Mouse (Mus musculus) liver, postnatal 0 days (tissue): Measurements from ENCODE around the gene Ofd1. TPM values are rescaled to one million over a fixed set of nuclear protein-coding genes. Genes with fewer than 3 reads are reported as not detected.

Experiments
- ATAC-seq: fragments of 200-750 bp; cut with Nextera tagmentation; 2 replicates; pipeline ENCODE4 v1.8.0; 2017; ENCODE audit warnings: mild to moderate bottlenecking, moderate library complexity
- DNase-seq: peaks from one replicate; pipeline ENCODE4 v3.0.0-alpha.2; 2016
- H3K27ac ChIP-seq: fragments of 300-500 bp; sonication (generic); 2 replicates; pipeline ENCODE4 v1.5.1; 2014; ENCODE audit warnings: antibody characterized with exemption, moderate library complexity, mild to moderate bottlenecking, low read depth
- H3K27me3 ChIP-seq: fragments of 300-500 bp; sonication (generic); 2 replicates; pipeline ENCODE4 v1.6.1; 2014; ENCODE audit warnings: low read length, control low read depth, mixed read lengths; ENCODE audit not compliant: insufficient read depth
- H3K36me3 ChIP-seq: fragments of 300-500 bp; sonication (generic); replicated peaks from 2 replicates; pipeline ENCODE4 v1.6.1; 2014; ENCODE audit warnings: mild to moderate bottlenecking, control low read depth, low read length, moderate library complexity, mixed read lengths; ENCODE audit not compliant: insufficient read depth
- H3K4me1 ChIP-seq: fragments of 300-500 bp; sonication (generic); 2 replicates; pipeline ENCODE4 v1.6.1; 2014; ENCODE audit warnings: antibody characterized with exemption, mild to moderate bottlenecking, control low read depth; ENCODE audit not compliant: insufficient read depth
- H3K4me2 ChIP-seq: fragments of 300-500 bp; sonication (generic); 2 replicates; pipeline ENCODE4 v1.6.1; 2014; ENCODE audit warnings: low read depth, mild to moderate bottlenecking, low read length, moderate library complexity, mixed read lengths
- H3K4me3 ChIP-seq: fragments of 300-500 bp; sonication (generic); 2 replicates; pipeline ENCODE4 v1.5.1; 2014; ENCODE audit warnings: low read depth, low read length
- H3K9ac ChIP-seq: fragments of 300-500 bp; sonication (generic); replicated peaks from 2 replicates; pipeline ENCODE4 v1.6.1; 2014; ENCODE audit warnings: mild to moderate bottlenecking, moderate library complexity
- H3K9me3 ChIP-seq: fragments of 300-500 bp; sonication (generic); 2 replicates; pipeline ENCODE4 v1.6.1; 2016; ENCODE audit warnings: mild to moderate bottlenecking, control low read depth, low read length, mixed read lengths
- CTCF ChIP-seq: sonication (generic); IDR thresholded peaks from 2 replicates; pipeline ENCODE4 v1.5.1; 2016; ENCODE audit warnings: antibody characterized with exemption, low read depth
- EP300 ChIP-seq: IDR thresholded peaks from 2 replicates; pipeline ENCODE4 v1.6.1; 2016; ENCODE audit warnings: antibody characterized with exemption, low read depth, mild to moderate bottlenecking
- WGBS: fragments of 180-500 bp; shearing (Covaris S2); extraction: QIAGEN DNeasy Blood & Tissue Kit; methylation state at CpG from one replicate; pipeline ENCODE4 v1.1.7; 2014; ENCODE audit not compliant: insufficient replicate concordance; 5-methylcytosine and 5-hydroxymethylcytosine counted together
- polyA plus RNA-seq: library from polyadenylated mRNA; unstranded; fragments of >200 nt; fragmentation: Nextera tagmentation; extraction: Ambion mirVana; gene quantifications from 2 replicates; pipeline ENCODE4 v1.2.1, GENCODE M21; 2015

Gene Ofd1
- polyA plus RNA-seq, 1 experiment from 2014 or later: 2.5 TPM

DNA sequence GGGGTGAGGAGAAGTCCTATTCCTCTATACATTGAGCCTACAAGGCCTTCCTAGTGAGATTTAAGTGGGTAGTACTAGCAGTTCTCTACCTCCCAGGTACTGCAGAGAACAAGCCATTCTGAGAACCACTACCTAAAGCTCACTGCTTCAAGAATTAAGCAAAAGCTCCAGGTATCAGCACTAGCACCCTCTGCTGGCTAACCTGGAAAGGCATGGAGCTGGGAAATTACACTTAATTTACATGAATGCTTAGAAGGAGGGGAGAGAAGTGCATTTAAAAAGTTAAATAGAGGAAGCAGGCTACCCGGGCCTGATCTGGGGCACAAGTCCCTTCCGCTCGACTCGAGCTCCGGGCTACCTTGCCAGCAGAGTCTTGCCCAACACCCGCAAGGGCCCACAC is 24.3 kb downstream of the Ofd1 start:
- Histone ChIP-seq H3K27me3 (no peaks in the 10 kb centered on the region), H3K36me3 (no peaks in the 10 kb centered on the region), H3K9ac (no peak overlapping the region), H3K4me3 (no peak overlapping the region), H3K4me1 (no peaks in the 10 kb centered on the region), H3K4me2 (no peak overlapping the region), H3K9me3 (no peaks in the 10 kb centered on the region), H3K27ac (no peak overlapping the region)
- WGBS: 50% methylated on average over 1 of the region's 6 CpGs
- TF ChIP-seq EP300 (no peak), CTCF (peak; percentile 56)
- ATAC-seq (no peak), DNase-seq (peak; percentile 17)

DNA sequence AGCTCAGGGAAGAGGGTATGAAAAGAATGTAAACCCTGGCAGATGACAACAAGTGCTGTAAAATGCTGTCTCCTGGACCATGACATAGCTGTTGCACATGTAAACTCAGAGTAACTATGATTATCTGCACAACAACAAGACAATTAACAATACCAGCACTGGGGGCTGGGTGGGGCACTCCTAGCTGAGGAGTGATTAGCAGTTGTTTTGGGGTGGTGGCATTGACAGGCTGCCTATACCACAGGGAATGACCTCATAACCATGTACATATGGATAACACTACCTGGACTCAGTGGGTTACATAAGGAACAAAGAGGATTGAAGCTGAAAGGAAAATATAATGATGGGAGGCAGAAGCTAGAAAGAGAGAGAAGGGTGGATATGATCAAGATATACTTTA is 32.6 kb downstream of the Ofd1 start:
- Histone ChIP-seq H3K27me3 (no peaks in the 10 kb centered on the region), H3K4me1 (no peaks in the 10 kb centered on the region), H3K4me2 (no peak overlapping the region), H3K36me3 (peaks cover 3% of the 10 kb centered on the region; the same call in 1 of the 2 replicates), H3K9ac (no peak overlapping the region), H3K27ac (no peak overlapping the region), H3K9me3 (no peaks in the 10 kb centered on the region), H3K4me3 (no peak overlapping the region)
- ATAC-seq (peak; percentile 71), DNase-seq (no peak)
- TF ChIP-seq EP300: no peak
- TF ChIP-seq CTCF: no peak

DNA sequence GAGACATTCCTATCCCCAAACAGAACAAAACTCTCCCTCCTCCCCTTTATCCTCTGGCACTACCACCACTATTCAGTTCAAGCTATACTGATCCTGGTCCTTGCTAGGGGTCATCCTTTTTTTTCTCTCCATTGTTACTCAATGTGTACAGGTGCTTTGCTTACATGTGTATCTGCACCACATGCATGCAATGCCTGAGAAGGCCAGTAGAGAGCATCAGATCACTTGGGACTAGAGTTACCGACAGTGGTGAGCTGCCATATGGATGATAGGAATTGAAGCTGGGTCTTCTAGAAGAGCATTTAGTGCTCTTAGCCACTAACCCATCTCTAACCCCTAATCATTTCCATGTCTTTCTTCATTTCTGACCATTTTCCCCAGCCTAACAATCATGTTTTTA is 46.8 kb downstream of the Ofd1 start:
- Histone ChIP-seq H3K4me2 (no peak overlapping the region), H3K4me1 (no peaks in the 10 kb centered on the region), H3K36me3 (no peaks in the 10 kb centered on the region), H3K9me3 (no peaks in the 10 kb centered on the region), H3K27me3 (no peaks in the 10 kb centered on the region), H3K4me3 (no peak overlapping the region), H3K9ac (no peak overlapping the region), H3K27ac (no peak overlapping the region)
- 91% methylated on average over 1 of the region's 1 CpGs for WGBS
- DNase-seq (no peak), ATAC-seq (no peak)
- peak; percentile 52 for TF ChIP-seq CTCF
- TF ChIP-seq EP300: no peak

DNA sequence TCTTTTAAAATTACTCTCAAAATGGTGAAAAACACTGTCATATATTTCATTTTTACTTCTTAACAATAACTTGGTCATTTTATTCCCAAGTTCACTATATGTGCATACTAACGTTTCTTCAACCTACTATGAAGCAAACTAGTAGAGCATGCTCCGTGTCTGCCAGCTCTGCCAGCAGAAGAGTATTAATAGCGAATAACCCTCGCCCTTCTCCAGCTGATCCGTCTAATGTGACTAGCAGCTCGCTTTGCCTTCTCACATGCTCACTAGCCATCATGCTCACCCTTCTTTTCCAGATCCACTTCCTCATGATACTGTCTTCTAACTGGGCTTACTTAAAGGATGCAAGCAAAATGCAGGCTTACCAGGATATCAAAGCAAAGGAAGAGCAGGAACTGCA is 53.8 kb downstream of the Ofd1 start:
- Histone ChIP-seq H3K9ac (no peak overlapping the region), H3K9me3 (no peaks in the 10 kb centered on the region), H3K4me1 (no peaks in the 10 kb centered on the region), H3K4me2 (no peak overlapping the region), H3K27me3 (no peaks in the 10 kb centered on the region), H3K27ac (no peak overlapping the region), H3K4me3 (no peak overlapping the region), H3K36me3 (no peaks in the 10 kb centered on the region)
- no peak for DNase-seq
- WGBS: 85% methylated on average over 6 of the region's 6 CpGs
- no peak for TF ChIP-seq CTCF
- no peak for TF ChIP-seq EP300
- ATAC-seq: no peak

DNA sequence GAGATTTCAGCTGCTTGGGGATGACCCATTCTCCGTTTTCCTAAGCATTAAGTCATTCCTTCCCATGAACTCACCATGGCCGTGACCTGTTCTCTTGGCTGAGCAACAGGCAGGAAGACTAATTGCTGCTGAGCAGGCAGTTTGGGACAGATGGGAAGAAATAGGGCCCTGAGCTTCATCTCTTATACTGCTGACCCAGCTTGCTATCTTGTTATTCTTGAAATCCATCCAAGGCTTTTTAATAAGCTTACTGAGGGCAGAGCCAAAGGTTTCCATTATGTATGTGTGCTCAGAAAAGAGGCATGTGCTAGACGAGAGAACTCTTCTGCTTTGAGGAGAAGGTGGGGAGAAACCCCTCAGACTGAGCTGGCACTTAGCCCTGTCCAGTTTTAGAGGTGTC is 55.6 kb downstream of the Ofd1 start:
- H3K9ac ChIP-seq: no peak overlapping the region
- no peaks in the 10 kb centered on the region for H3K27me3 ChIP-seq
- no peak overlapping the region for H3K4me3 ChIP-seq
- H3K9me3 ChIP-seq: no peaks in the 10 kb centered on the region
- ATAC-seq (no peak), DNase-seq (no peak)
- no peaks in the 10 kb centered on the region for H3K4me1 ChIP-seq
- H3K27ac ChIP-seq: no peak overlapping the region
- H3K4me2 ChIP-seq: no peak overlapping the region
- no peak for TF ChIP-seq CTCF
- TF ChIP-seq EP300: no peak
- H3K36me3 ChIP-seq: no peaks in the 10 kb centered on the region
- 79% methylated on average over 3 of the region's 3 CpGs for WGBS

DNA sequence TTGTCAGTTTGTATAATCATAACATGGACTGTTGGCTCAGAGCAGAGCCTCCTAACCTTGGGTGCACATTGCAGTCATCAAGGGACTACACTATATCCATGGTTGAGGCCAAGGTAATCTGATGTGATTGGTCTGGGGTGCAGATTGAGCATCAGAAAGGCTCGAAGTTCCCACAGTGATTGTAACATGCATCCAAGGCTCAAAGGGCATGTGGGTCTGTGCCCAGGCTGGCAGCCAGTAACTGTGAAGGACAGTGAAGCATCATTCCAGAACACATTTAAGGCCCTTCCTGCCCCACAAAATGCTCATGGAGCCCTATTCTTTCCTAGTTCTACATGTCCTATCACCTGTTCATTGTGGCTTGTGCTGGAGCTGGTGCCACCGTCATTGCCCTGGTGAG is 56.9 kb downstream of the Ofd1 start:
- no peaks in the 10 kb centered on the region for H3K27me3 ChIP-seq
- H3K4me1 ChIP-seq: no peaks in the 10 kb centered on the region
- 77% methylated on average over 2 of the region's 2 CpGs for WGBS
- no peaks in the 10 kb centered on the region for H3K9me3 ChIP-seq
- H3K27ac ChIP-seq: no peak overlapping the region
- H3K36me3 ChIP-seq: no peaks in the 10 kb centered on the region
- no peak for ATAC-seq
- TF ChIP-seq CTCF (no peak), EP300 (no peak)
- no peak overlapping the region for H3K9ac ChIP-seq
- DNase-seq: no peak
- H3K4me3 ChIP-seq: no peak overlapping the region
- no peak overlapping the region for H3K4me2 ChIP-seq

DNA sequence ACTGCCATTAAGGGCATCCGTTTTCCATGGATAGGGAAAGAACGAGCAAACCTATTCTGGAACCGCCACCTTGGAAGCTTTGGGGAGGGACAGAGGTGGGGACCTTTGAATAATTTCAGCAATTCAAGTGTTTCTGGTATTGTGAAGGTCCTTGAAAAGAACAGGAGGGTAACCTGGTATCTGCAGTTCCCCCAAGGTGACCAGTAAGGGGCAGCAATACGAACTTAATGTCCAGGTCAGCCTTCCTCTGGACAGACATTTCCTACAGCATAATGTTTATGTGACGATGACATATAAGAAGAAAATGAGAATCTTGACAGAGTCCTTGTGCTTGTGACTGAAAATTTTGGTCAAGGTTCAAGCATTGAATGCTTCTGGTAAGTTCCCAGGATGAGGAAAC is 61.9 kb downstream of the Ofd1 start:
- no peak overlapping the region for H3K4me2 ChIP-seq
- 84% methylated on average over 5 of the region's 5 CpGs for WGBS
- TF ChIP-seq CTCF: no peak
- H3K36me3 ChIP-seq: no peaks in the 10 kb centered on the region
- no peaks in the 10 kb centered on the region for H3K9me3 ChIP-seq
- DNase-seq (no peak), ATAC-seq (no peak)
- no peak overlapping the region for H3K4me3 ChIP-seq
- no peak overlapping the region for H3K27ac ChIP-seq
- no peaks in the 10 kb centered on the region for H3K27me3 ChIP-seq
- H3K4me1 ChIP-seq: no peaks in the 10 kb centered on the region
- H3K9ac ChIP-seq: no peak overlapping the region
